Mouse (Mus musculus): Measurements from ENCODE around the gene Alg6.

DNA sequence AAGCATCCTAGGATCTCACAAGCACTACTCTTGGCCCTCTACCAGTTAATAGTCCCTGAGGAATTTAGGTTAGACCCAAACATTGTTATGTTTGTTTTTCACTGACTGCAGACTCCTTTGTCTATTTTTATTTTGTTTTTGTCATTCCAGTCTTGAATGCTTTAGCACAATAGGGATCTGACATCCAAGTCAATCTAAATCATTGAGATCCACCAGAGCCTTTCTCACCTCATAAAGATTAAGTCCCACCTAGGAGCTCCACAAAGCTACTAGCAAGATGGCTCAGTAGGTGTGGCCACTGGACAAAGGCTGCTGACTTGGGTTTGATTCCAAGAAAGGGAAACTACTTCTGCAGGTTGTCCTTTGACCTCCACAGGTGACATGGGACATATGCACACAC lies 40.3 kb upstream of the Alg6 start:
- no peak for TF ChIP-seq CTCF (IDR thresholded peaks at IDR 0.05)
- TF ChIP-seq EP300 (IDR thresholded peaks at IDR 0.05; ENCODE audit: insufficient read depth, low read depth, low read length): no peak
- TF ChIP-seq POLR2A (IDR thresholded peaks at IDR 0.05; ENCODE audit: insufficient read depth, low read depth, low read length): no peak

All from heart, adult 2 months (tissue).